Mouse (Mus musculus) hindbrain, postnatal 0 days (tissue): Measurements from ENCODE around the gene Nop56. TPM values are rescaled to one million over a fixed set of nuclear protein-coding genes. Genes with fewer than 3 reads are reported as not detected.

Experiments
- ATAC-seq: fragments of 200-750 bp; cut with Nextera tagmentation; 2 replicates; pipeline ENCODE4 v1.8.0; 2017; ENCODE audit warnings: mild to moderate bottlenecking, moderate TSS enrichment, moderate library complexity
- DNase-seq: peaks from one replicate; pipeline ENCODE4 v3.0.0-alpha.2; 2015; ENCODE audit warnings: low spot score
- H3K27ac ChIP-seq: fragments of 300-500 bp; sonication (generic); 2 replicates; pipeline ENCODE4 v1.5.1; 2014; ENCODE audit warnings: mild to moderate bottlenecking
- H3K27me3 ChIP-seq: fragments of 300-500 bp; sonication (generic); 2 replicates; pipeline ENCODE4 v1.6.1; 2014; ENCODE audit warnings: low read length, mixed read lengths; ENCODE audit not compliant: insufficient read depth
- H3K36me3 ChIP-seq: fragments of 300-500 bp; sonication (generic); 2 replicates; pipeline ENCODE4 v1.6.1; 2014; ENCODE audit warnings: low read length, mixed read lengths; ENCODE audit not compliant: insufficient read depth
- H3K4me1 ChIP-seq: fragments of 300-500 bp; sonication (generic); 2 replicates; pipeline ENCODE4 v1.6.1; 2014; ENCODE audit warnings: antibody characterized with exemption, low read length, mixed read lengths; ENCODE audit not compliant: insufficient read depth
- H3K4me2 ChIP-seq: fragments of 300-500 bp; sonication (generic); 2 replicates; pipeline ENCODE4 v1.6.1; 2014; ENCODE audit warnings: low read depth, mild to moderate bottlenecking, low read length, moderate library complexity, mixed read lengths
- H3K4me3 ChIP-seq: fragments of 300-500 bp; sonication (generic); 2 replicates; pipeline ENCODE4 v1.5.1; 2014; ENCODE audit warnings: low read length
- H3K9ac ChIP-seq: fragments of 300-500 bp; sonication (generic); replicated peaks from 2 replicates; pipeline ENCODE4 v1.6.1; 2014; ENCODE audit warnings: mild to moderate bottlenecking, low read length, moderate library complexity, mixed read lengths
- H3K9me3 ChIP-seq: fragments of 300-500 bp; sonication (generic); 2 replicates; pipeline ENCODE4 v1.6.1; 2016; ENCODE audit warnings: low read length, mixed read lengths
- CTCF ChIP-seq: IDR thresholded peaks from 2 replicates; pipeline ENCODE4 v1.5.1; 2016; ENCODE audit warnings: antibody characterized with exemption, control low read depth, low read depth
- WGBS: fragments of 180-500 bp; shearing (Covaris S2); extraction: QIAGEN DNeasy Blood & Tissue Kit; methylation state at CpG from one replicate; pipeline ENCODE4 v1.1.7; 2014; 5-methylcytosine and 5-hydroxymethylcytosine counted together
- polyA plus RNA-seq: library from polyadenylated mRNA; unstranded; fragments of >200 nt; fragmentation: Nextera tagmentation; extraction: Ambion mirVana; gene quantifications from 2 replicates; pipeline ENCODE4 v1.2.1, GENCODE M21; 2015
- total RNA-seq: library from RNA; depleted of rRNA; stranded (reverse); fragments of >200 nt; gene quantifications from 2 replicates; pipeline ENCODE4 v1.2.3, GENCODE M21; 2014; rRNA removed

The Nop56 gene
- total and polyA plus RNA-seq, 2 experiments from 2014 or later, result 109 to 268 TPM

GRCm38 (mm10) chr2:130327057-130327456 lies 52.8 kb downstream of the Nop56 start:
- WGBS, result 73% methylated on average over 1 of the region's 1 CpGs
- ATAC-seq (no peak), DNase-seq (no peak)
- H3K9me3 ChIP-seq, result no peaks in the 10 kb centered on the region
- no peak overlapping the region for H3K4me3 ChIP-seq
- no peaks in the 10 kb centered on the region for H3K36me3 ChIP-seq
- no peak for TF ChIP-seq CTCF
- H3K27ac ChIP-seq, result no peak overlapping the region
- H3K27me3 ChIP-seq, result no peaks in the 10 kb centered on the region
- H3K4me2 ChIP-seq, result no peak overlapping the region
- H3K9ac ChIP-seq, result no peak overlapping the region
- no peaks in the 10 kb centered on the region for H3K4me1 ChIP-seq

Other genes starting within 250 kb of the Nop56 start
- 0.04 and 0.16 TPM in 2 replicates for gene Tgm6, start 162.0 kb upstream of the Nop56 start, total RNA-seq
- gene Tgm6, start 162.0 kb upstream of the Nop56 start, polyA plus RNA-seq, result 0.14 TPM in 1 of 2 replicates, not detected in the other
- 306 and 339 TPM in 2 replicates for gene Snrpb, start 95.0 kb upstream of the Nop56 start, total RNA-seq
- gene Snrpb, start 95.0 kb upstream of the Nop56 start, polyA plus RNA-seq, result 300 and 302 TPM in 2 replicates
- gene Tmc2, start 79.2 kb upstream of the Nop56 start, total RNA-seq, result not detected in 2 replicates
- gene Tmc2, start 79.2 kb upstream of the Nop56 start, polyA plus RNA-seq, result not detected in 2 replicates
- gene Idh3b, start 10.1 kb downstream of the Nop56 start, total RNA-seq, result 158 and 161 TPM in 2 replicates
- gene Idh3b, start 10.1 kb downstream of the Nop56 start, polyA plus RNA-seq, result 215 TPM in 2 replicates
- gene Ebf4, start 20.7 kb downstream of the Nop56 start, total RNA-seq, result 18.7 and 19.3 TPM in 2 replicates
- 5.4 TPM in 2 replicates for gene Ebf4, start 20.7 kb downstream of the Nop56 start, polyA plus RNA-seq
- 28.2 and 36.5 TPM in 2 replicates for gene Cpxm1, start 123.1 kb downstream of the Nop56 start, total RNA-seq
- gene Cpxm1, start 123.1 kb downstream of the Nop56 start, polyA plus RNA-seq, result 31.9 and 32.9 TPM in 2 replicates
- gene Gm28372, start 130.8 kb downstream of the Nop56 start, total RNA-seq, result not detected in 2 replicates
- 0.20 TPM in 2 replicates for gene Gm28372, start 130.8 kb downstream of the Nop56 start, polyA plus RNA-seq
- gene 1700020A23Rik, start 130.8 kb downstream of the Nop56 start, total RNA-seq, result not detected in 2 replicates
- gene 1700020A23Rik, start 130.8 kb downstream of the Nop56 start, polyA plus RNA-seq, result 0.49 TPM in 1 of 2 replicates, not detected in the other
- gene Tmem239, start 132.0 kb downstream of the Nop56 start, total RNA-seq, result not detected in 2 replicates
- gene Tmem239, start 132.0 kb downstream of the Nop56 start, polyA plus RNA-seq, result not detected in 2 replicates
- 50.4 and 63.3 TPM in 2 replicates for gene Vps16, start 149.9 kb downstream of the Nop56 start, total RNA-seq
- gene Vps16, start 149.9 kb downstream of the Nop56 start, polyA plus RNA-seq, result 89.5 and 94.0 TPM in 2 replicates
- gene Pced1a, start 150.3 kb downstream of the Nop56 start, total RNA-seq, result 19.5 and 20.4 TPM in 2 replicates
- 10.3 and 10.7 TPM in 2 replicates for gene Pced1a, start 150.3 kb downstream of the Nop56 start, polyA plus RNA-seq
- gene Ptpra, start 175.8 kb downstream of the Nop56 start, total RNA-seq, result 96.7 and 105 TPM in 2 replicates
- gene Ptpra, start 175.8 kb downstream of the Nop56 start, polyA plus RNA-seq, result 143 and 145 TPM in 2 replicates